Mouse (Mus musculus): ENCODE results near the gene Dtx2.
"Not testable (repeated sequence)": the region's sequence is repeated elsewhere in the genome, so short reads cannot be mapped to it uniquely, and the experiment has no call there.

Dtx2 gene

GRCm38 (mm10) chr5:136026859-136027258 is 32.3 kb downstream of the Dtx2 start:
- no peak for DNase-seq (ENCODE audit: low spot score in 2 of 2)

GRCm38 (mm10) chr5:136027612-136028311 is 33.2 kb downstream of the Dtx2 start:
- DNase-seq (ENCODE audit: low spot score in 2 of 2): peak in 1 of 2 experiments; percentile 23

GRCm38 (mm10) chr5:136034868-136035267 is 40.3 kb downstream of the Dtx2 start:
- no peak for DNase-seq (ENCODE audit: low spot score in 2 of 2)

- DNase-seq (ENCODE audit: low spot score in 2 of 2): no peak
Measured at GRCm38 (mm10) chr5:136035285-136035684, 40.7 kb downstream of the Dtx2 start.

- DNase-seq (ENCODE audit: low spot score in 2 of 2): no peak
Measured at GRCm38 (mm10) chr5:136036667-136037066, 42.1 kb downstream of the Dtx2 start.

- no peak for DNase-seq (ENCODE audit: low spot score in 2 of 2)
Measured at GRCm38 (mm10) chr5:136038258-136039214, 43.9 kb downstream of the Dtx2 start, which contains the start of gene Upk3b. Upk3b (plus strand) TSS chr5:136038496.

GRCm38 (mm10) chr5:136040210-136040609 is 45.6 kb downstream of the Dtx2 start:
- DNase-seq (ENCODE audit: low spot score in 2 of 2): no peak

- no peak for DNase-seq (ENCODE audit: low spot score in 2 of 2)
Measured at GRCm38 (mm10) chr5:136041260-136041659, 46.7 kb downstream of the Dtx2 start.

- DNase-seq (ENCODE audit: low spot score in 2 of 2): no peak
Measured at GRCm38 (mm10) chr5:136041666-136042065, 47.1 kb downstream of the Dtx2 start.

- peak in 1 of 2 experiments; percentile 29 for DNase-seq (ENCODE audit: low spot score in 2 of 2)
Measured at GRCm38 (mm10) chr5:136044865-136045264, 50.3 kb downstream of the Dtx2 start.

GRCm38 (mm10) chr5:136045408-136045807 is 50.8 kb downstream of the Dtx2 start:
- peak; percentile 18 to 43 for DNase-seq (ENCODE audit: low spot score in 2 of 2)

GRCm38 (mm10) chr5:136045987-136046386 is 51.4 kb downstream of the Dtx2 start:
- peak; percentile 59 to 89 for DNase-seq (ENCODE audit: low spot score in 2 of 2)

- not testable (repeated sequence) for DNase-seq (ENCODE audit: low spot score in 2 of 2)
Measured at GRCm38 (mm10) chr5:136048541-136048940, 53.9 kb downstream of the Dtx2 start.

GRCm38 (mm10) chr5:136049926-136050325 is 55.3 kb downstream of the Dtx2 start:
- no peak for DNase-seq (ENCODE audit: low spot score in 2 of 2)

GRCm38 (mm10) chr5:136051231-136052085 is 56.9 kb downstream of the Dtx2 start:
- no peak for DNase-seq (ENCODE audit: low spot score in 2 of 2)

GRCm38 (mm10) chr5:136052861-136053655 is 58.5 kb downstream of the Dtx2 start:
- no peak for DNase-seq (ENCODE audit: low spot score in 2 of 2)

- DNase-seq (ENCODE audit: low spot score in 2 of 2): no peak
Measured at GRCm38 (mm10) chr5:136054301-136055077, 59.9 kb downstream of the Dtx2 start, which contains the start of gene Upk3bl. Upk3bl (plus strand) TSS chr5:136054492.

- DNase-seq (ENCODE audit: low spot score in 2 of 2): no peak
Measured at GRCm38 (mm10) chr5:136056062-136056461, 61.5 kb downstream of the Dtx2 start.

GRCm38 (mm10) chr5:136057085-136057484 is 62.5 kb downstream of the Dtx2 start:
- DNase-seq (ENCODE audit: low spot score in 2 of 2): no peak

GRCm38 (mm10) chr5:136061567-136061966 is 67.0 kb downstream of the Dtx2 start:
- peak; percentile 61 to 84 for DNase-seq (ENCODE audit: low spot score in 2 of 2)
